Mouse (Mus musculus) limb, embryonic 12.5 days (tissue): ENCODE measurements at regions not wholly inside any gene's neighbourhood (a gene's known extent, or its start where the extent isn't known, plus 50 kb on each side); places are given as distances from the start of the nearest gene placed in this dataset.

Experiments used
- ATAC-seq: fragments of 200-750 bp; cut with Nextera tagmentation; 2 replicates; pipeline ENCODE4 v1.8.0; 2017; ENCODE audit warnings: low read depth, moderate TSS enrichment; ENCODE audit not compliant: insufficient number of reproducible peaks, insufficient read depth, low FRiP score, low TSS enrichment
- H3K27ac ChIP-seq: fragments of 300-500 bp; sonication (generic); 2 replicates; pipeline ENCODE4 v1.5.1; 2016; ENCODE audit warnings: mild to moderate bottlenecking, moderate library complexity
- H3K27me3 ChIP-seq: fragments of 300-500 bp; sonication (generic); 2 replicates; pipeline ENCODE4 v1.6.1; 2016; ENCODE audit warnings: mild to moderate bottlenecking, moderate library complexity
- H3K36me3 ChIP-seq: fragments of 300-500 bp; sonication (generic); 2 replicates; pipeline ENCODE4 v1.6.1; 2016; ENCODE audit warnings: mild to moderate bottlenecking, moderate library complexity
- H3K4me1 ChIP-seq: fragments of 300-500 bp; sonication (generic); replicated peaks from 2 replicates; pipeline ENCODE4 v1.6.1; 2016
- H3K4me2 ChIP-seq: fragments of 300-500 bp; sonication (generic); 2 replicates; pipeline ENCODE4 v1.6.1; 2016; ENCODE audit warnings: mild to moderate bottlenecking, moderate library complexity
- H3K4me3 ChIP-seq: fragments of 300-500 bp; sonication (generic); replicated peaks from 2 replicates; pipeline ENCODE4 v1.5.1; 2016; ENCODE audit warnings: mild to moderate bottlenecking
- H3K9ac ChIP-seq: fragments of 300-500 bp; sonication (generic); replicated peaks from 2 replicates; pipeline ENCODE4 v1.6.1; 2016; ENCODE audit warnings: mild to moderate bottlenecking, moderate library complexity
- H3K9me3 ChIP-seq: fragments of 300-500 bp; sonication (generic); 2 replicates; pipeline ENCODE4 v1.6.1; 2016; ENCODE audit warnings: mild to moderate bottlenecking, moderate library complexity
- WGBS: fragments of 180-500 bp; shearing (Covaris S2); methylation state at CpG from one replicate; pipeline ENCODE4 v1.1.7; 2016; 5-methylcytosine and 5-hydroxymethylcytosine counted together

- WGBS: 56% methylated on average over 19 of the region's 19 CpGs
- Histone ChIP-seq H3K27me3 (peaks cover under 1% of the 10 kb centered on the region; the same call in 1 of the 2 replicates), H3K4me3 (no peak overlapping the region), H3K27ac (no peak overlapping the region), H3K4me1 (peaks cover 12% of the 10 kb centered on the region), H3K9me3 (no peaks in the 10 kb centered on the region), H3K36me3 (no peaks in the 10 kb centered on the region), H3K4me2 (no peak overlapping the region), H3K9ac (no peak overlapping the region)
- no peak for ATAC-seq
Measured at GRCm38 (mm10) chr14:67484533-67485448, 1475.8 kb upstream of the Gulo start.
